Mouse (Mus musculus): ENCODE results near the gene Dpy19l1. TPM values are rescaled to one million over a fixed set of nuclear protein-coding genes. Genes with fewer than 3 reads are reported as not detected.

The Dpy19l1 gene
- polyA plus RNA-seq, 1 experiment from 2014 or later = 15.7 TPM

- Histone ChIP-seq H3K4me3 (ENCODE audit: low read depth, low read length) (no peak overlapping the region), H3K27me3 (ENCODE audit: control insufficient read depth, insufficient read depth, low read length) (no peaks in the 10 kb centered on the region), H3K36me3 (ENCODE audit: control insufficient read depth, insufficient read depth, low read length) (peaks cover 4% of the 10 kb centered on the region; the same call in 1 of the 2 replicates), H3K4me1 (ENCODE audit: control insufficient read depth, insufficient read depth, low read length) (no peaks in the 10 kb centered on the region), H3K27ac (ENCODE audit: low read length) (no peak overlapping the region), H3K4me2 (replicated peaks; ENCODE audit: low read depth, low read length) (no peak overlapping the region), H3K9ac (replicated peaks; ENCODE audit: low read depth, low read length) (no peak overlapping the region), H3K9me3 (ENCODE audit: control insufficient read depth, low read depth, low read length) (no peaks in the 10 kb centered on the region)
- WGBS = 95% methylated on average over 4 of the region's 4 CpGs
- ATAC-seq (ENCODE audit: insufficient number of reproducible peaks, insufficient read depth, low FRiP score, low read depth) = no peak
Measured at GRCm38 (mm10) chr9:24420144-24420543, 82.8 kb downstream of the Dpy19l1 start.

- Histone ChIP-seq H3K27me3 (ENCODE audit: control insufficient read depth, insufficient read depth, low read length) (no peaks in the 10 kb centered on the region), H3K4me3 (ENCODE audit: low read depth, low read length) (no peak overlapping the region), H3K36me3 (ENCODE audit: control insufficient read depth, insufficient read depth, low read length) (peaks cover 4% of the 10 kb centered on the region; the same call in 1 of the 2 replicates), H3K4me2 (replicated peaks; ENCODE audit: low read depth, low read length) (no peak overlapping the region), H3K9me3 (ENCODE audit: control insufficient read depth, low read depth, low read length) (no peaks in the 10 kb centered on the region), H3K9ac (replicated peaks; ENCODE audit: low read depth, low read length) (no peak overlapping the region), H3K27ac (ENCODE audit: low read length) (no peak overlapping the region), H3K4me1 (ENCODE audit: control insufficient read depth, insufficient read depth, low read length) (no peaks in the 10 kb centered on the region)
- ATAC-seq (ENCODE audit: insufficient number of reproducible peaks, insufficient read depth, low FRiP score, low read depth) = no peak
- 94% methylated on average over 5 of the region's 5 CpGs for WGBS
Measured at GRCm38 (mm10) chr9:24418281-24418680, 84.7 kb downstream of the Dpy19l1 start.

GRCm38 (mm10) chr9:24411483-24411882 lies 91.5 kb downstream of the Dpy19l1 start:
- Histone ChIP-seq H3K4me2 (replicated peaks; ENCODE audit: low read depth, low read length) (no peak overlapping the region), H3K27me3 (ENCODE audit: control insufficient read depth, insufficient read depth, low read length) (no peaks in the 10 kb centered on the region), H3K36me3 (ENCODE audit: control insufficient read depth, insufficient read depth, low read length) (peaks cover 4% of the 10 kb centered on the region; the same call in 1 of the 2 replicates), H3K27ac (ENCODE audit: low read length) (no peak overlapping the region), H3K9me3 (ENCODE audit: control insufficient read depth, low read depth, low read length) (no peaks in the 10 kb centered on the region), H3K9ac (replicated peaks; ENCODE audit: low read depth, low read length) (no peak overlapping the region), H3K4me1 (ENCODE audit: control insufficient read depth, insufficient read depth, low read length) (no peaks in the 10 kb centered on the region), H3K4me3 (ENCODE audit: low read depth, low read length) (no peak overlapping the region)
- ATAC-seq (ENCODE audit: insufficient number of reproducible peaks, insufficient read depth, low FRiP score, low read depth) = no peak
- WGBS = 95% methylated on average over 8 of the region's 8 CpGs

GRCm38 (mm10) chr9:24410439-24410838 lies 92.5 kb downstream of the Dpy19l1 start:
- H3K9me3 ChIP-seq (ENCODE audit: control insufficient read depth, low read depth, low read length) = no peaks in the 10 kb centered on the region
- no peak for ATAC-seq (ENCODE audit: insufficient number of reproducible peaks, insufficient read depth, low FRiP score, low read depth)
- no peak overlapping the region for H3K4me3 ChIP-seq (ENCODE audit: low read depth, low read length)
- WGBS = 79% methylated on average over 1 of the region's 1 CpGs
- peaks cover 4% of the 10 kb centered on the region; the same call in 1 of the 2 replicates for H3K36me3 ChIP-seq (ENCODE audit: control insufficient read depth, insufficient read depth, low read length)
- H3K9ac ChIP-seq (replicated peaks; ENCODE audit: low read depth, low read length) = no peak overlapping the region
- H3K4me2 ChIP-seq (replicated peaks; ENCODE audit: low read depth, low read length) = no peak overlapping the region
- H3K27me3 ChIP-seq (ENCODE audit: control insufficient read depth, insufficient read depth, low read length) = no peaks in the 10 kb centered on the region
- H3K4me1 ChIP-seq (ENCODE audit: control insufficient read depth, insufficient read depth, low read length) = no peaks in the 10 kb centered on the region
- no peak overlapping the region for H3K27ac ChIP-seq (ENCODE audit: low read length)

- H3K27me3 ChIP-seq (ENCODE audit: control insufficient read depth, insufficient read depth, low read length) = no peaks in the 10 kb centered on the region
- H3K4me1 ChIP-seq (ENCODE audit: control insufficient read depth, insufficient read depth, low read length) = no peaks in the 10 kb centered on the region
- no peak overlapping the region for H3K27ac ChIP-seq (ENCODE audit: low read length)
- no peak for ATAC-seq (ENCODE audit: insufficient number of reproducible peaks, insufficient read depth, low FRiP score, low read depth)
- no peak overlapping the region for H3K9ac ChIP-seq (replicated peaks; ENCODE audit: low read depth, low read length)
- no peak overlapping the region for H3K4me2 ChIP-seq (replicated peaks; ENCODE audit: low read depth, low read length)
- no peak overlapping the region for H3K4me3 ChIP-seq (ENCODE audit: low read depth, low read length)
- WGBS = 81% methylated on average over 3 of the region's 3 CpGs
- no peaks in the 10 kb centered on the region for H3K9me3 ChIP-seq (ENCODE audit: control insufficient read depth, low read depth, low read length)
- H3K36me3 ChIP-seq (ENCODE audit: control insufficient read depth, insufficient read depth, low read length) = peaks cover 4% of the 10 kb centered on the region; the same call in 1 of the 2 replicates
Measured at GRCm38 (mm10) chr9:24407992-24408391, 94.9 kb downstream of the Dpy19l1 start.

GRCm38 (mm10) chr9:24394146-24394545 lies 108.8 kb downstream of the Dpy19l1 start:
- ATAC-seq (ENCODE audit: insufficient number of reproducible peaks, insufficient read depth, low FRiP score, low read depth) = no peak
- no peak overlapping the region for H3K27ac ChIP-seq (ENCODE audit: low read length)
- 74% methylated on average over 3 of the region's 3 CpGs for WGBS
- H3K27me3 ChIP-seq (ENCODE audit: control insufficient read depth, insufficient read depth, low read length) = no peaks in the 10 kb centered on the region
- H3K9ac ChIP-seq (replicated peaks; ENCODE audit: low read depth, low read length) = no peak overlapping the region
- no peaks in the 10 kb centered on the region for H3K36me3 ChIP-seq (ENCODE audit: control insufficient read depth, insufficient read depth, low read length)
- no peak overlapping the region for H3K4me2 ChIP-seq (replicated peaks; ENCODE audit: low read depth, low read length)
- no peak overlapping the region for H3K4me3 ChIP-seq (ENCODE audit: low read depth, low read length)
- no peaks in the 10 kb centered on the region for H3K4me1 ChIP-seq (ENCODE audit: control insufficient read depth, insufficient read depth, low read length)
- no peaks in the 10 kb centered on the region for H3K9me3 ChIP-seq (ENCODE audit: control insufficient read depth, low read depth, low read length)

GRCm38 (mm10) chr9:24390807-24391370 lies 112.1 kb downstream of the Dpy19l1 start:
- 88% methylated on average over 8 of the region's 8 CpGs for WGBS
- no peaks in the 10 kb centered on the region for H3K4me1 ChIP-seq (ENCODE audit: control insufficient read depth, insufficient read depth, low read length)
- ATAC-seq (ENCODE audit: insufficient number of reproducible peaks, insufficient read depth, low FRiP score, low read depth) = no peak
- H3K4me2 ChIP-seq (replicated peaks; ENCODE audit: low read depth, low read length) = no peak overlapping the region
- H3K27ac ChIP-seq (ENCODE audit: low read length) = no peak overlapping the region
- H3K9me3 ChIP-seq (ENCODE audit: control insufficient read depth, low read depth, low read length) = no peaks in the 10 kb centered on the region
- no peaks in the 10 kb centered on the region for H3K27me3 ChIP-seq (ENCODE audit: control insufficient read depth, insufficient read depth, low read length)
- H3K36me3 ChIP-seq (ENCODE audit: control insufficient read depth, insufficient read depth, low read length) = no peaks in the 10 kb centered on the region
- H3K4me3 ChIP-seq (ENCODE audit: low read depth, low read length) = no peak overlapping the region
- no peak overlapping the region for H3K9ac ChIP-seq (replicated peaks; ENCODE audit: low read depth, low read length)

GRCm38 (mm10) chr9:24387230-24387629 lies 115.7 kb downstream of the Dpy19l1 start:
- Histone ChIP-seq H3K27me3 (ENCODE audit: control insufficient read depth, insufficient read depth, low read length) (no peaks in the 10 kb centered on the region), H3K9me3 (ENCODE audit: control insufficient read depth, low read depth, low read length) (no peaks in the 10 kb centered on the region), H3K27ac (ENCODE audit: low read length) (no peak overlapping the region), H3K9ac (replicated peaks; ENCODE audit: low read depth, low read length) (no peak overlapping the region), H3K4me3 (ENCODE audit: low read depth, low read length) (no peak overlapping the region), H3K36me3 (ENCODE audit: control insufficient read depth, insufficient read depth, low read length) (no peaks in the 10 kb centered on the region), H3K4me2 (replicated peaks; ENCODE audit: low read depth, low read length) (no peak overlapping the region), H3K4me1 (ENCODE audit: control insufficient read depth, insufficient read depth, low read length) (no peaks in the 10 kb centered on the region)
- no peak for ATAC-seq (ENCODE audit: insufficient number of reproducible peaks, insufficient read depth, low FRiP score, low read depth)

GRCm38 (mm10) chr9:24379321-24379720 lies 123.6 kb downstream of the Dpy19l1 start:
- no peaks in the 10 kb centered on the region for H3K36me3 ChIP-seq (ENCODE audit: control insufficient read depth, insufficient read depth, low read length)
- no peaks in the 10 kb centered on the region for H3K9me3 ChIP-seq (ENCODE audit: control insufficient read depth, low read depth, low read length)
- no peak overlapping the region for H3K4me2 ChIP-seq (replicated peaks; ENCODE audit: low read depth, low read length)
- 68% methylated on average over 3 of the region's 3 CpGs for WGBS
- H3K27me3 ChIP-seq (ENCODE audit: control insufficient read depth, insufficient read depth, low read length) = no peaks in the 10 kb centered on the region
- H3K9ac ChIP-seq (replicated peaks; ENCODE audit: low read depth, low read length) = no peak overlapping the region
- no peaks in the 10 kb centered on the region for H3K4me1 ChIP-seq (ENCODE audit: control insufficient read depth, insufficient read depth, low read length)
- H3K4me3 ChIP-seq (ENCODE audit: low read depth, low read length) = no peak overlapping the region
- H3K27ac ChIP-seq (ENCODE audit: low read length) = no peak overlapping the region
- no peak for ATAC-seq (ENCODE audit: insufficient number of reproducible peaks, insufficient read depth, low FRiP score, low read depth)
